Mouse (Mus musculus): Measurements from ENCODE around the gene Chka. TPM values are rescaled to one million over a fixed set of nuclear protein-coding genes. Genes with fewer than 3 reads are reported as not detected.

Gene Chka
- 48.5 and 50.0 TPM in 2 replicates for polyA plus RNA-seq (2016; fragmentation: Nextera tagmentation; extraction: Ambion mirVana)

DNA sequence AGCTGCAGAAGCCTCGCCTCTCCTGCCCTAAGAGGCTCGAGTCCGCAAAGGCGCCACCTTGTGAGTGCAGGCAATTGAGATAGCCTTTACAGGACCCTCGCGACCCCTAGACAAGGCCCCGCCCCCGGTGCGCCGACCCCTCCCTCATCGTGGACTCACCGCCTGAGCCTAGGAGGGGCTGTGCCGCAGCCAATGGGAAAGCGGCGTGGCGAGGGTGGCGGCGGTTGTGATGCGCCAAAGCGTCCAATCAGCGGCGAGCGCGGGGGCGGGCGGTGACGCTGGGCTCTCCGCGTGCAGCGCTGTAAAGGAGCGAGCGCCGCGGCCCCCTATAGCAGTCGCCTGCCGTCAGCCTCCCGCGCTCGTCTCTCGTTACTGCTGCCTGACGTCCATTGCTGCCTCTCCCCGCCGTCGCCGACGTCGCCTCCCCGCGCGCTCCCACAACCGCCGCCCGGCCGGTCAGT lies at the start of gene Chka:
Gene Chka (plus strand): TSS at position 272 of the 461 bp plus-strand sequence.
- peak within 1 kb of the TSS; percentile 83 for H3K4me3 ChIP-seq
- DNase-seq (ENCODE audit: low spot score), result peak; percentile 98
- no peaks in the 10 kb centered on the region for H3K9me3 ChIP-seq (replicated peaks)
- no peaks in the 10 kb centered on the region for H3K27me3 ChIP-seq (ENCODE audit: low read depth, poor library complexity, severe bottlenecking)
- peaks cover 37% of the 10 kb centered on the region for H3K4me1 ChIP-seq
- under 1% methylated on average over 54 of the region's 54 CpGs for WGBS
- peaks cover 8% of the 10 kb centered on the region for H3K36me3 ChIP-seq
- peak within 1 kb of the TSS; percentile 97 for H3K27ac ChIP-seq

DNA sequence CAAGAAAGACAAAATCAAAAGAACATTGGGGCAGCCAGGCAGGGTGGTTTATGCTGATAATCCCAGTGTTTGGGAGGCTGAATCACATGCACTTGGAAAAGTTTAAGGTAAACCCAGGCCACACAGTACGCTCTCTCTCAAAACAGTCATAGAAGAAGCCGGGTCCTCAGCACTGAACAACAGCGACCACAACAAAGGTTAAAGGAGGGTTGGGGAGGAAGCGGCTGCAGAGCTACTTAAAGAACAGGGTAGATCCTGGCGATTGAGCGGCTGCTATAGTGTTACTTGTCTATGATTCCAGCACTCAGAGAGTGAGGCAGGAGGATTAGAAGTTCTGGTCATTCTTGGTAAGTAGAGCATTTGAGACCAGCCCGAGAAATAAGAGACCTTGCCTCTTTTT lies 46.0 kb upstream of the Chka start:
- 90% methylated on average over 7 of the region's 7 CpGs for WGBS
- Histone ChIP-seq H3K4me1 (no peaks in the 10 kb centered on the region), H3K27ac (no peak overlapping the region), H3K27me3 (ENCODE audit: low read depth, poor library complexity, severe bottlenecking) (no peaks in the 10 kb centered on the region), H3K36me3 (peaks cover 96% of the 10 kb centered on the region), H3K9me3 (replicated peaks) (no peaks in the 10 kb centered on the region), H3K4me3 (no peak overlapping the region)
- DNase-seq (ENCODE audit: low spot score), result no peak

DNA sequence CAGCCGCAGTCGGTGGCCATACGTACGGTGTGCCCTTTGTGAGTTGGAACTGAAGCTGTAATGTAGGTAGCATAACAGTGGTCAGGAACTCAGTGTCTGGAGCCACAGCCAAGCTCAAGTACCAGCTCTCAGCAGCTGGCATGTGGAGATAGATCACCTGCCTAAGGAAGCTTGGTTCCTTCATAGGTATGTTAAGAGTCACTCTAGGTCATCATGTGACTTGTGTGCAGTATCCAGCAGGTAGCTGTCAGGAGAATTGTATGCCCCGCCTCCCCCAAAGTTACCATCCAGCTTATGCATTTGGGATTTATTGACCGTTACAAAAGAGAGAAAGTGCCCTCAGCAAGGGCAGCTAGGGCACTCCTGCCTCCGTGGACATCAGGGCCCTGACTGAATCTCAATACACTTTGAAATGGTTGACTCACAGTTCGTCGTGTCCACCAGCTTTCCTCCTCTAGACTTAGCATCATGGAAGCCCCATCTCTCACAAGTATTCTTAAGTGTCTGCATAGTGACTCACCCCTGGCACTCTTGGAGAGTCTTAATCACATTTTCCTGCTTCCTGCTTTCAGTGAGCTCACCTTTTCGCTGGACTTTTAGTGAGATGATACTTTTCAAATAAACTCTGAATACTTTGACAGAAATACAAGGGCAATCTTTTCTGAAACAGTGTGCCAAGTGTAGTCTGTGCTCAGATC lies 40.9 kb upstream of the Chka start:
- Histone ChIP-seq H3K36me3 (peaks cover 95% of the 10 kb centered on the region), H3K27ac (no peak overlapping the region), H3K27me3 (ENCODE audit: low read depth, poor library complexity, severe bottlenecking) (no peaks in the 10 kb centered on the region), H3K4me1 (no peaks in the 10 kb centered on the region), H3K4me3 (no peak overlapping the region), H3K9me3 (replicated peaks) (no peaks in the 10 kb centered on the region)
- WGBS, result 93% methylated on average over 10 of the region's 10 CpGs
- DNase-seq (ENCODE audit: low spot score), result no peak

DNA sequence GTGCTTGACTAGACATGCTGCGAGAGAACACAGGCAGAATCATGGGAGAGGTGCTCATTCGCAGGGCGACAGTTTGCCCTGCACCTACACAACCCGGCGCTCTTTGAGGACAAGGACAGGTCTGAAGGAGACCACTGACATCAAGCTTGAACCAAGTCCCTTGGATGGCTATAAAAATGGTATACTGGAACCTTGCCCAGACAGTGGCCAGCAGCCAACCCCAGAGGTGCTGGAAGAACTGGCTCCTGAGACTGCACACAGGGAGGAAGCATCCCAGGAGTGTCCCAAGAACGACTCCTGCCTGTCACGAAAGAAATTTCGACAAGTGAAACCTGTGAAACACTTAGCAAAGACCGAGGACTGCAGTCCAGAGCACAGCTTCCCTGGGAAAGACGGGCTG lies 37.1 kb upstream of the Chka start:
- no peaks in the 10 kb centered on the region for H3K27me3 ChIP-seq (ENCODE audit: low read depth, poor library complexity, severe bottlenecking)
- no peaks in the 10 kb centered on the region for H3K4me1 ChIP-seq
- H3K36me3 ChIP-seq, result peaks cover 76% of the 10 kb centered on the region
- no peak for DNase-seq (ENCODE audit: low spot score)
- WGBS, result 91% methylated on average over 10 of the region's 10 CpGs
- no peaks in the 10 kb centered on the region for H3K9me3 ChIP-seq (replicated peaks)
- H3K4me3 ChIP-seq, result no peak overlapping the region
- no peak overlapping the region for H3K27ac ChIP-seq

DNA sequence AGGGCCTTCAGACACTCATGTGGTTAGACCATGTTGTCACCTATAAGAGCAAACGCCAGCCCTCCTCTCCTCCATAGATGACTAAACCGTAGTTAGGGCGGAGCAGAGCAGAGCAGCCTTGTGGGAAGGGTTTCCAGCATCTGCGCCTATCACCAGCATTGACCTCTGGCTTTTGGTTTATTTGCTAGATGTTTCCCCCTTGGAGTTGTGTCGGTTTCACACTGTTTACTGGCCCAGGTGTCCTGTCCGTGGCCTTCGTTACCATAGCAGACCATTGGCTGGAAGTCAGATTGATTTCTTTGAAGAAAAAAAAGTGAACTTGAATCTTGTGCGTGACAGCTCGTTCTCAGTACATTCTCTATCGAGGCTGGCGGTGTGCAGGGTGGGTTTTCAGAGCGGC lies 35.7 kb upstream of the Chka start:
- Histone ChIP-seq H3K27me3 (ENCODE audit: low read depth, poor library complexity, severe bottlenecking) (no peaks in the 10 kb centered on the region), H3K4me3 (no peak overlapping the region), H3K27ac (no peak overlapping the region), H3K36me3 (peaks cover 63% of the 10 kb centered on the region), H3K9me3 (replicated peaks) (no peaks in the 10 kb centered on the region), H3K4me1 (no peaks in the 10 kb centered on the region)
- 90% methylated on average over 12 of the region's 12 CpGs for WGBS
- DNase-seq (ENCODE audit: low spot score), result no peak

DNA sequence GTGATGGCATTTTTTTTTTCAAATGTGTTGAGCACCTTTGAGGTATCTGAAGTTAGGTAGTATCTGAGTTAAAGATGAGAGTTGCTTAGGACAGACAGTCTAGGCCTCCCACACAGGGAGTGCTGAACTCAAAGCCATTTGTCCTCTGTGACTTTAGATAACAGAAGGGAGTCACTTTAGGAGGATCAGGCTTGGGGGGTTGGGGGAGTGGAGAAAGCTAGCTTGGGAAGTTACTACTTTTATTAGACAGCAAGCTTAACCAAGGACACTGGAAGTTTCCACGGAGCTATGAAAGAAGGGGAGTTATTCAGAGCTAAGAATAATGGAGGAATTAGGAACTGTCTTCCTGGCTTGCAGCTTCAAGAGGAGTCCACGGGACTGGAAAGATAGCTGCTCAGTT lies 32.5 kb upstream of the Chka start:
- WGBS, result 82% methylated on average over 2 of the region's 2 CpGs
- Histone ChIP-seq H3K27ac (no peak overlapping the region), H3K36me3 (peaks cover 35% of the 10 kb centered on the region), H3K4me1 (no peaks in the 10 kb centered on the region), H3K9me3 (replicated peaks) (no peaks in the 10 kb centered on the region), H3K4me3 (no peak overlapping the region), H3K27me3 (ENCODE audit: low read depth, poor library complexity, severe bottlenecking) (no peaks in the 10 kb centered on the region)
- DNase-seq (ENCODE audit: low spot score), result no peak

DNA sequence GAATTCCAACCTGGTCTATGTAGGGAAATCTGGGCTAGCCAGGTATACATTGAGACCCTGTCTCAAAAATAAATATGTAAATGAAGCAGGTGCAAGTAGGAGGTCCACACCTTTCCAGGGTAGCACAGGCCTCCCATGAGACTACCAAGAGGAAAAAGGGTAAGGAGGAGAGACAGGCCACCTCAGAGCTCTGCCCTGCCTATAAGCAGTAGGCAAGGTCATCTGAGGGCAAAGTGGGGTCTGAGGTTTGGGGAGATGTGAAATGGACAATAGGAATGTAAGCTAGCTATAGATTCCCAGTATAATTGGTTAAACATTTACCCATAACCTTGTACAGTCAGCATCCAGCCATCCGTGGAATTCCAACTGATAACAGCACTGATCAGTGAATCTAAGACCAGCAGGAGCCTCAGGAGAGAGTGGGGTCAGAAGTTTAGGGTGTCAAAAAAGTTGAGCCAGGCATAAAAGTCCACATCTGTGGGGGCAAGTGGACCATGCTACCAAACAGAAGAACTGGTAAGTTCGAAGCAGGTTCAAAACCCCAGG lies 31.6 kb upstream of the Chka start:
- Histone ChIP-seq H3K36me3 (peaks cover 26% of the 10 kb centered on the region), H3K27me3 (ENCODE audit: low read depth, poor library complexity, severe bottlenecking) (no peaks in the 10 kb centered on the region), H3K4me3 (no peak overlapping the region), H3K9me3 (replicated peaks) (no peaks in the 10 kb centered on the region), H3K27ac (no peak overlapping the region), H3K4me1 (no peaks in the 10 kb centered on the region)
- 92% methylated on average over 2 of the region's 2 CpGs for WGBS
- DNase-seq (ENCODE audit: low spot score), result no peak

DNA sequence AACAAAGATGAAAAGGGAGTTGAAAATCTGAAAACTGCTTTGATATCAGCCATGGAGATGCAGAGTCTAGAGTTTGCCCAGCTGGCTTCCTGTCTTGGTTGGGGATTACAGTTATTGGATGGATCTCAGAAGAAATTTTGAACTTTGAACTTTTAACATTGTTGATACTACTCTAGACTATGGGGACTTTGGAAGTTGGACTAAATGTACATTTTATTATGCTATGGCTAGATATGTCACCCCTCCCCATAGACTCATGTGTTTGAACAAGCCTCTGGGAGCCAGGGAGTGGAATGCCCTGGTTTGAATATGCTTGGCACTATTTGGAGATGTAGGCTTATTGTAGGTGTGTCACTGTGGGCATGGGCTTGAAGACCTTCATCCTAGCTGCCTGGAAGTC lies 26.5 kb upstream of the Chka start:
- Histone ChIP-seq H3K4me3 (no peak overlapping the region), H3K27ac (no peak overlapping the region), H3K27me3 (ENCODE audit: low read depth, poor library complexity, severe bottlenecking) (no peaks in the 10 kb centered on the region), H3K4me1 (no peaks in the 10 kb centered on the region), H3K9me3 (replicated peaks) (no peaks in the 10 kb centered on the region), H3K36me3 (no peaks in the 10 kb centered on the region)
- no peak for DNase-seq (ENCODE audit: low spot score)

DNA sequence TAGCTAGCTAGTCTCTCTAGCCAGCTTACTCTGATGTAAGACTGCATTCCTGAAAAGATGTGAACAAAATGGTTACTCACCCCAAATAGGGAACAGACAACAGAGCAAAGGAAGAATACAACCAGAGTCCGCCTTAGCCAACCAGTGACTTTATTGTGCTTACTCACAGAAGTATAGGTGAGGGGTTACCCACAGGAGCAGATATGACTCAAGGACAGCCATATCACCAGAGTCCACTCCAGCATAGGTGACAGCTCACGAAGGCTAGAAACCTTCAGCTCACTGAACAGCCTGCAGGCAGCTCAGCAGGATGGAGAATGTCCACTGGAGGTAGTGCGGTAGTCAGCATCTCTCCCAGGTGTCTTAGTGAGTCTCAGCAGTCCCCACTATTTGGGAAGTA lies 21.7 kb upstream of the Chka start:
- H3K27me3 ChIP-seq (ENCODE audit: low read depth, poor library complexity, severe bottlenecking), result no peaks in the 10 kb centered on the region
- no peak for DNase-seq (ENCODE audit: low spot score)
- H3K4me1 ChIP-seq, result no peaks in the 10 kb centered on the region
- H3K9me3 ChIP-seq (replicated peaks), result no peaks in the 10 kb centered on the region
- H3K4me3 ChIP-seq, result no peak overlapping the region
- 90% methylated on average over 3 of the region's 3 CpGs for WGBS
- no peak overlapping the region for H3K27ac ChIP-seq
- H3K36me3 ChIP-seq, result no peaks in the 10 kb centered on the region

DNA sequence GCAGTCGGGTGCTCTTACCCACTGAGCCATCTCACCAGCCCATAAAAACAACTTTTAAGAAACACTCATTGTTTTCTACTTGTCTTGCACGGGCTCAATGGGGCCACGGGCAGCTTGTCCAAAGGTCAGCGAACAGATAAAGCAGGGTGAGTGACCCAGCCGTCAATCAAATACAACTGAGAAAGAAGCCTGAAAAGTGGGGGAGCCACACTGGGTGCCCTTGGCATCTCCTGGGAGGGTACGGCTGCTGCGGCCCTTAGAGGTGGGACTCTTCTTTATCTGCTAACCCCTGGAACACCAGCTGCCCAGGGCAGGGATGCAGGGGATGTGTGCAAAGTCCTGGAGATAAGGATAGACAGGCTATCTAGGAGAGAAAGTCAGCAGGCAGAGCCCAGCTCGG lies 19.9 kb upstream of the Chka start:
- Histone ChIP-seq H3K27me3 (ENCODE audit: low read depth, poor library complexity, severe bottlenecking) (no peaks in the 10 kb centered on the region), H3K27ac (no peak overlapping the region), H3K36me3 (no peaks in the 10 kb centered on the region), H3K4me3 (no peak overlapping the region), H3K9me3 (replicated peaks) (no peaks in the 10 kb centered on the region), H3K4me1 (no peaks in the 10 kb centered on the region)
- WGBS, result 87% methylated on average over 8 of the region's 8 CpGs
- DNase-seq (ENCODE audit: low spot score), result no peak

DNA sequence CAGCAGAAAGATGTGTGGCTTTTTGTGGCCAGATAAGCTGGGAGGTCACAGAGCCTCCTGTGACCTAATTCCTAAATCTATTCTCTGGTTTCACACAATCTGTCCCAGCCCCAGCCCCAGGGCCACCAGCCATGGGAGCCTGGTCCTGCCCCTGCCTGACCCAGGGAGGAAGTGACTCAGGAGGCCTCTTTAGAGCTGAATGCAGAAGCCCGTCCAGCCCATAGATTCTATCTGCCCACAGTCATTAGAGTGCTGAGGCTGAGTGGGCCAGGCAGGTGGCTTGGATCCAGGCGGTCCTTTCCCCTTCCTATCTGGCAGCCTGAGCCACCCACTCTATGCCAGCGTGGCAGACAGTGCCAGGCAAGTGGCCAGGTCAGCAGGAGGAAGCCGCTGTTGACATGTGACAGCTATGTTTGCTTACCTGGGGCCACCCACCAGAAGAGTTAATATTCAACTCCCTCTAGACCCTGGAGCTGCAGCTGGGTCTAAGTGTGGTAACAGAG lies 18.7 kb upstream of the Chka start:
- no peak overlapping the region for H3K4me3 ChIP-seq
- H3K4me1 ChIP-seq, result no peaks in the 10 kb centered on the region
- H3K36me3 ChIP-seq, result no peaks in the 10 kb centered on the region
- H3K27me3 ChIP-seq (ENCODE audit: low read depth, poor library complexity, severe bottlenecking), result no peaks in the 10 kb centered on the region
- no peak for DNase-seq (ENCODE audit: low spot score)
- H3K9me3 ChIP-seq (replicated peaks), result no peaks in the 10 kb centered on the region
- no peak overlapping the region for H3K27ac ChIP-seq
- WGBS, result 79% methylated on average over 4 of the region's 4 CpGs

DNA sequence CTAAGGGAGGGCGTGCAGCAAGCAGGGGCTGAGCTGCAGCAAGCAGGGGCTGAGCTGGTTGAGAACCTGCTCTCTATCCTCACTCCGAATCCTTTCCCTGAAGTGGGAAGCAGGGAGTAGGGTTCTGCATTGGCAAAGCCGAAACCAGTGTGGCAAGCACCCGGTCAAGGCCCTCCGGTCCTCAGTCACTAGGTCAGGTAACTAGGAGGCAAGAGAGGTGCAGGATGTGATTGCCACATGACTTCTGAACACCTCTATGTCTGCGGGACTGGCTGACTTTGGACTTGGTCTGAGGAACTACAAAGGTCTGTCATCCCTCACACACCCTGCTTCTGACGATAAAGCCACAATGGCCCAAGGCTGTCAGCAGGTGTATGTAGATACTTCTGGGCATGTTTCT lies 17.3 kb upstream of the Chka start:
- 87% methylated on average over 7 of the region's 7 CpGs for WGBS
- no peak for DNase-seq (ENCODE audit: low spot score)

DNA sequence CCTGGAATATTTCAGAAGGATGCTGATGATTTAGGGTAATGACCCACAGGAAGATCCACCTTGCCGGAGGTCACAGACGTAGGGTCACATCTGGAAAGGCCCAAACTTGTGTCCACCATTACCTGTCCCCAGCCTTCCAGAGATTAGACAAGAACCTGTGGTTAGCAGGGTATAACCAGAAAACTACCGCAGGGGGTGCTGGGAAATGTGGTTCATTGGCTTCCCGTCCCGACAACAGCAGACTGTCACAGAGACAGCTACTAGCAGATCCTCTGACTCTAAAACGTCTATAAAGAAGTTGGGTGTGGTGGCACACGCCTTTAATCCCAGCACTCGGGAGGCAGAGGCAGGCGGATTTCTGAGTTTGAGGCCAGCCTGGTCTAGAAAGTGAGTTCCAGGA lies 14.8 kb upstream of the Chka start:
- Histone ChIP-seq H3K36me3 (no peaks in the 10 kb centered on the region), H3K4me1 (no peaks in the 10 kb centered on the region), H3K4me3 (no peak overlapping the region), H3K27me3 (ENCODE audit: low read depth, poor library complexity, severe bottlenecking) (no peaks in the 10 kb centered on the region), H3K9me3 (replicated peaks) (no peaks in the 10 kb centered on the region), H3K27ac (no peak overlapping the region)
- no peak for DNase-seq (ENCODE audit: low spot score)
- 90% methylated on average over 9 of the region's 9 CpGs for WGBS

More for the DNA sequence above, 17.3 kb upstream of the Chka start:
- Histone ChIP-seq H3K27me3 (ENCODE audit: low read depth, poor library complexity, severe bottlenecking) (no peaks in the 10 kb centered on the region), H3K27ac (no peak overlapping the region), H3K36me3 (no peaks in the 10 kb centered on the region), H3K4me3 (no peak overlapping the region), H3K9me3 (replicated peaks) (no peaks in the 10 kb centered on the region), H3K4me1 (no peaks in the 10 kb centered on the region)
